Mouse (Mus musculus) adrenal gland, adult (tissue): ENCODE data around the gene Scmh1.

Experiments
- DNase-seq, 2 experiments: peaks; one replicate each; pipeline ENCODE4 v3.0.0; 2022 to 2023; ENCODE audit warnings: low spot score in 1 of 2; ENCODE audit not compliant: inconsistent age in 2 of 2

Scmh1 gene

DNA sequence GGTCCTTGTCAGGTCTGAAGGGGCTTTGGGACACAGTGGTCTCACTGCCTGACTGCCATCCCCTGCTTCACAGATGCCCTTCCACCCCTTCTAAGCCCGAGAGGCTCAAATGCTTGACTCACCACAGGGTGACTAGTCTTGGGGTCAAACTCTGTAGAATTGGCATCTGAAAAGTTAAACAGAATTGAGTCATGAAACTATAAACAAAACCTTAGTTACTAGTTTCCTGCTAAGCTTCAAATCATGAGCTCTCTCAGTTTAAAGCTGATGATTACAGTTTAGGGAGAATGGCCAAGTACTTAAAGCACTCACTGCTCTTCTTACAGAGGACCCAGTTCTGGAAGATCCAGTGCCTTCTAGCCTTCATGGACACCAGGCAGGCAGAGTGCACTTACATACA, 139.8 kb downstream of the Scmh1 start:
- no peak for DNase-seq

DNA sequence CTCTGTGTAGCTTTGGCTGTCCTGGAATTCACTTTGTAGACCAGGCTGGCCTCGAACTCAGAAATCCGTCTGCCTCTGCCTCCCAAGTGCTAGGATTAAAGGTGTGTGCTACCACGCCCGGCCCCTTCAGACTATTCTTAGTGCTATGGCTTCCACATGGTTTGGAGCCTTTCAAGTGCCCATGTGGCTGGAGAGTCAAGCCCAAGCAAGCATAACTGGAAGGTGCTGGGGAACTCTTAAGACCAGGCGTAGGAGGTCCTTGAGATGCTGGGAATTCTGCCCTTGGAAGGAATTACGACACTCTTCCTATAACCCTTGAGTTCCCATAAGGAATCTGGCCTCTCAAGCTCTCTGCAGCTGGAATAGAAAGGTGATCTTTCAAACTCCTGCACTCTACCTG, 151.5 kb downstream of the Scmh1 start:
- DNase-seq: no peak

DNA sequence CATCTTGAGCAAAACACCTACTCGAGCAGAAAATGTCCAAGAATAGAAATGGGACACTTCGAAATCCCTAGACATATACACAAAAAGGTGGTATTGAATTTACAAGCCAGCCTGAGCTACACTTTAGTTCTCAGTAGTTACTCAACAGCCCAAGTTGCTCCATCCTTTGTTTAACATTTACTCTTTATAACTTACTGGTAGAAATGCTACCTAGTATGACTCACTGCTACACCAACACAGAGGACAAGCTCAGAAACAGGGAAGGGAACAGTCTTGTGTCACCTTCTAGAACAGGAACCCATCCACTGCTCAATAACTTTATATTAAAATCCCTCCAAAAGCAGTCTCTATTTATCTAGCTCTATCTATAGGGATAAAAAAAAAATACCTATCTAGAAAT, 160.6 kb downstream of the Scmh1 start:
- DNase-seq: no peak

DNA sequence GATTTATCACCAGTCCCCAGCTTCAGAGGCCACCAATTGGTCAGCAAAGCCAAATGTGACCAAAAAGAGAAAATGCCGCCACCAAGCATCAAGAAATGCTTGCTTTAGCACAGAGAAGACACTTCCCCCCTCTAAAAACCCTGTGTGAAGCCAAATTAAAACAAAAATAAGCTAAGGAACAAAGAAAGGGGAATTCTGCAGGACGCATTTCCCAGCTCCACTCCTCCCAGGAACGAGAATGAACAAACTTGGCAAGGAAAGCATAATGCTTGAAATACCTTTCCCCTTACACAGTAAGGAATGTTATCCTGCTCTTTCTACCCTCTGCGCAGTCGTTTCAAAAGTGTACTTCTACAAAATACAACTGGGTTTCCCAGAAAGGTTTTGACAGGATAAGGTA, 162.9 kb downstream of the Scmh1 start:
- DNase-seq: peak; percentile 45 to 83

DNA sequence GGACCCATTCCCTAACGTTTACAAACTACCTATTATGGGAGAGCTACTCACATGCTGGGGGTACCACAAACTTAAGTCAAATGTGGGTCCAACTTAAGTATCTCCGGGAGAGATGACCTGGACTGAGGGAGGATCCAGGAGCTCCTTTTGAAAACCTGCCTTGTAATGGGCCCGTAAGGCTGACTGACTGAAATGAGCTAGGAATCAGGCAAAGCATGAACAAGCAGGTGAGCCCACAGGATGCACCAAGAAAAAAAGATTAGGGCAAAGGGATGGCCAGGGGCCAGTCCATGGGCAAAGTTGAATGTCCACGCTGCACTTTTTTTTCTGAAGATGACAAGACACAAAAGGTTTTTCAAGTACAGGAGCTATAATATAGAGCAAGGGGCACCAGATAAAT, 163.9 kb downstream of the Scmh1 start:
- peak; percentile 24 to 68 for DNase-seq

DNA sequence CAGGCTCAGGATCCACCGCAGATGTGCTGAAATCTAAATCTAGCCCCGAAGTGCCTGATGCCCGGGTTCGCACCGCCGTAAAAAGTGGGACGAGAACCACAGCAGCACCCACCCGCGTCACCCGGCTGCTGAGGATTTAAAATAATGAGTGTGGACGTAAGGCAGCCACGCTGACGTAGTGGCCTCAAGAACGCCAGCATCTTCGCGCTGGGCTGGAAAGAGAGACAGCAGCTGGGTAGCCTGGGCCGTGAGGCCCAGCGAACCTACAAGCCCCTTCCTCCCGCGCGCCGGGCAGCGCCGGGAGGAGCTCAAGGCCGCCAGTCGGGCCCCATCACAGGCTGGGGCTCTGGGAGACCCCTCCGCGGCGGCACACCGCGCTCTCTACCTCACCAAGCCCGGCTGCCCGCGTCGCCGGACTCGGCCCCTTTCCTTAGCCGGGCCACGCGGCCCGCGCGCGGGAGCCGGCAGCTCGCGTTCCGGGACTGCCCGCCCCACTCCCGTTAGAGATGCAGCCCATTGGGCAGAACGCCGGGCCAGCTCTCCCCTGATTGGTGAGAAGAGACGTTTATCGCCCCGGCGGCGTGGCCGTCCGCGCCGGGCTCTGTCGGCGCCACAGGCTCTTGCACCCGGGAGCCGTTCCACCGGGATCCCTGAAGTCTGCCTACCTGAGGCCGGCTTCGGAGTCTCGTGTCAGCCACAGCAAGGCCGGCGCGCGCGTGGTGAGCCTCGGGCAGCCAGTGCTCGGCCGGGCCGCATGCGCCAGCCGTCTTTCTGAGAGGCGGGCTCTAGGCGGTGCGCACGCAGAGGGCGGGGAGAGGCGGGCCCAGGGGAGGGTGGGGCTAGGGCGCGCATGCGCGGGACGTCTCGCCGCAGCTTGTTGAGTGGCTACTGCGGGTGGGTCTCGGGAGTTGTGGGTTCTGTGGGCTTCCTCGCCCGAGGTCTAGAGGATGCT, 164.7 kb downstream of the Scmh1 start, which contains the start of gene Ctps:
Ctps (minus strand) TSS at position 791 of the 952 bp plus-strand sequence.
- DNase-seq: peak; percentile 95 to 99

DNA sequence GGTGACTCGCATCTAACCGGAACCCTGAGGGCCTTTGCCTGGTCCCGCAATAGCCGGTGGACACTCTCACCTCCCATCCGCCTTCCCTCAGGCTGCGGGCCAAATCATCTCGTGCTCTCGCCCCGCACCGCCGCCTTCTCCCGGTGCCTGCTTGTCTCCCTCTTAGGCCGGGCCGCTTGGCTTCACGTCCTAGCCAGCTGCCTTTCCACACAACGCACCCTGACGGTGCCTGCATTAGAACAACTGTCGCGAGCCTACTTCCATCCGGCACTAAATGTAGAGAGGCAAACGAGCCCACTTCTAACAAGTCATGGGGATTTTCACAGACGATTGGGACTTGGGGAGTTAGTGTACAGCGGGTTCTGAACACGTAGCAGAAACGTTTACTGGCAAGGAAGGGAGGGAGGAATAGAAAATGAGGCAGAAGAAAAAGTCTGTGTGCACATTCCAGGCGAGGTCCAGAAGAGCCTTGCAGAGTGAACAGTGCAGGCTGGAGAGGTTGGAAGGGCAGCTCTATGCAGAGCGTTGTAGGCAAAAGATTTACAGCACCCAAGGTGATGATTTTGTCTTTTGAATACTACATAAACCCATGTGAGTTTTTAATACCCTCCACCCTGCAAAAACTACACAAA, 165.5 kb downstream of the Scmh1 start:
- no peak for DNase-seq

DNA sequence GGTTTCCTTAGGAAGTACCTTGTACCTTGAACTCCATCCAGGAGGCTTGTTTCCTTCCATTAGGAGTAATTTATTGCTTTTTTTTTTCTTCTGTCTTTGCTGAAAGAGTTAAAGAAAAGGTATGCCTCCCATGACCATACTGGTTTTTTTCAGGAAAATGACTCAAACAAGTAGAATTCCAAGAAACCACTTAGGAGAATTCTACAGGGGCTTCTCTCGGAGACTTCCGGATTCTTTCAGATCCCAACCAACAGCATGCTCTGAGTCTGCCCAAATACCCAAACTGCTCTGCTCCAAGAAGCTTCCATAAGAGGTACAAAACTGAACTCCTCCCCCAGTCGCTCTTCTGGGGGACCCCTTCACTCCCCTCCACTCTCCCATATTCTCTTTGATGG, 166.0 kb downstream of the Scmh1 start:
- no peak for DNase-seq

DNA sequence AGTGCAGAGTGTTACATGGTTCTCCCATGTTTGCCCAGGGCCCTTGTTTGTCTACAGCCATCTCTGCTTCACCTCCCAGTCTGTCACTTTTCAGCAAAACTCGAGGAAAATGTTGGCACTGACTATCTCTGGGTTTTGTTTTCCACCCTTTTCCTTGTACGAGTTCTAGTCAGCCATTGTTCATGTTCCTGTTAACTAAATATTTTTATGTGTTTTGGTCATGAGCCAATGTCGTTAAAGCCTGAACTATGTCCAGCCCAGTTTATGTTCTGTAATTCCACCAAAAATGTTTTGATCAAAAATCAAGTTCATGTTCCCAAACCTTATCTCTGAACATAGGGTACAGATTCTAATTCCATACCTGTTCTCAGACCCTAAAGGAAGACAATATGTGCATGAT, 166.6 kb downstream of the Scmh1 start:
- DNase-seq: no peak
